Mouse (Mus musculus): ENCODE results near the gene Aff3. TPM values are rescaled to one million over a fixed set of nuclear protein-coding genes. Genes with fewer than 3 reads are reported as not detected.

Aff3 gene
- total and polyA plus RNA-seq, 2 experiments from 2014 or later = 23.1 to 55.6 TPM

GRCm38 (mm10) chr1:38467305-38468083 is 197.3 kb downstream of the Aff3 start:
- peak; percentile 40; the same call in 1 of the 2 replicates for ATAC-seq

GRCm38 (mm10) chr1:38456719-38457269 is 208.0 kb downstream of the Aff3 start:
- Histone ChIP-seq H3K27ac (no peak overlapping the region), H3K4me3 (ENCODE audit: low read length) (no peak overlapping the region), H3K4me1 (ENCODE audit: insufficient read depth, low read length) (peaks cover 9% of the 10 kb centered on the region; the same call in 1 of the 2 replicates), H3K9ac (replicated peaks; ENCODE audit: low read length) (no peak overlapping the region), H3K27me3 (ENCODE audit: insufficient read depth, low read length) (no peaks in the 10 kb centered on the region), H3K4me2 (ENCODE audit: low read depth, low read length) (no peak overlapping the region), H3K9me3 (ENCODE audit: low read length) (no peaks in the 10 kb centered on the region), H3K36me3 (ENCODE audit: insufficient read depth, low read length) (no peaks in the 10 kb centered on the region)
- WGBS = 42% methylated on average over 7 of the region's 7 CpGs
- ATAC-seq = peak; percentile 40; the same call in 1 of the 2 replicates
- TF ChIP-seq CTCF (IDR thresholded peaks at IDR 0.05; ENCODE audit: low read depth) = no peak
- no peak for DNase-seq (ENCODE audit: low spot score)

More at GRCm38 (mm10) chr1:38467305-38468083, 197.3 kb downstream of the Aff3 start:
- no peak overlapping the region for H3K4me2 ChIP-seq (ENCODE audit: low read depth, low read length)
- no peak overlapping the region for H3K4me3 ChIP-seq (ENCODE audit: low read length)
- no peaks in the 10 kb centered on the region for H3K9me3 ChIP-seq (ENCODE audit: low read length)
- DNase-seq (ENCODE audit: low spot score) = no peak
- no peak overlapping the region for H3K27ac ChIP-seq
- H3K27me3 ChIP-seq (ENCODE audit: insufficient read depth, low read length) = no peaks in the 10 kb centered on the region
- no peaks in the 10 kb centered on the region for H3K36me3 ChIP-seq (ENCODE audit: insufficient read depth, low read length)
- no peak overlapping the region for H3K9ac ChIP-seq (replicated peaks; ENCODE audit: low read length)
- H3K4me1 ChIP-seq (ENCODE audit: insufficient read depth, low read length) = no peaks in the 10 kb centered on the region
- 48% methylated on average over 7 of the region's 7 CpGs for WGBS
- no peak for TF ChIP-seq CTCF (IDR thresholded peaks at IDR 0.05; ENCODE audit: low read depth)

GRCm38 (mm10) chr1:38454921-38455320 is 209.8 kb downstream of the Aff3 start:
- TF ChIP-seq CTCF (IDR thresholded peaks at IDR 0.05; ENCODE audit: low read depth) = no peak
- H3K9me3 ChIP-seq (ENCODE audit: low read length) = no peaks in the 10 kb centered on the region
- WGBS = 93% methylated on average over 8 of the region's 8 CpGs
- H3K27me3 ChIP-seq (ENCODE audit: insufficient read depth, low read length) = no peaks in the 10 kb centered on the region
- H3K4me1 ChIP-seq (ENCODE audit: insufficient read depth, low read length) = peaks cover 21% of the 10 kb centered on the region
- no peak for ATAC-seq
- no peak overlapping the region for H3K4me3 ChIP-seq (ENCODE audit: low read length)
- no peaks in the 10 kb centered on the region for H3K36me3 ChIP-seq (ENCODE audit: insufficient read depth, low read length)
- no peak overlapping the region for H3K9ac ChIP-seq (replicated peaks; ENCODE audit: low read length)
- no peak overlapping the region for H3K4me2 ChIP-seq (ENCODE audit: low read depth, low read length)
- no peak overlapping the region for H3K27ac ChIP-seq
- no peak for DNase-seq (ENCODE audit: low spot score)

GRCm38 (mm10) chr1:38451367-38451766 is 213.4 kb downstream of the Aff3 start:
- 76% methylated on average over 6 of the region's 6 CpGs for WGBS
- Histone ChIP-seq H3K9ac (replicated peaks; ENCODE audit: low read length) (no peak overlapping the region), H3K36me3 (ENCODE audit: insufficient read depth, low read length) (no peaks in the 10 kb centered on the region), H3K4me2 (ENCODE audit: low read depth, low read length) (no peak overlapping the region), H3K27me3 (ENCODE audit: insufficient read depth, low read length) (no peaks in the 10 kb centered on the region), H3K4me1 (ENCODE audit: insufficient read depth, low read length) (peaks cover 21% of the 10 kb centered on the region), H3K9me3 (ENCODE audit: low read length) (no peaks in the 10 kb centered on the region), H3K4me3 (ENCODE audit: low read length) (no peak overlapping the region), H3K27ac (peak overlapping the region; percentile 11)
- no peak for TF ChIP-seq CTCF (IDR thresholded peaks at IDR 0.05; ENCODE audit: low read depth)
- DNase-seq (ENCODE audit: low spot score) (no peak), ATAC-seq (no peak)

- Histone ChIP-seq H3K4me2 (ENCODE audit: low read depth, low read length) (no peak overlapping the region), H3K9ac (replicated peaks; ENCODE audit: low read length) (no peak overlapping the region), H3K27ac (peak overlapping the region; percentile 76; the same call in 1 of the 2 replicates), H3K9me3 (ENCODE audit: low read length) (no peaks in the 10 kb centered on the region), H3K4me1 (ENCODE audit: insufficient read depth, low read length) (peaks cover 25% of the 10 kb centered on the region), H3K36me3 (ENCODE audit: insufficient read depth, low read length) (no peaks in the 10 kb centered on the region), H3K4me3 (ENCODE audit: low read length) (no peak overlapping the region), H3K27me3 (ENCODE audit: insufficient read depth, low read length) (no peaks in the 10 kb centered on the region)
- DNase-seq (ENCODE audit: low spot score) (peak; percentile 92), ATAC-seq (peak; percentile 97)
- WGBS = 33% methylated on average over 12 of the region's 12 CpGs
- no peak; the same call in 1 of the 2 replicates for TF ChIP-seq CTCF (IDR thresholded peaks at IDR 0.05; ENCODE audit: low read depth)
Observed at GRCm38 (mm10) chr1:38450677-38451076, 214.1 kb downstream of the Aff3 start.

- 60% methylated on average over 7 of the region's 7 CpGs for WGBS
- DNase-seq (ENCODE audit: low spot score) (peak; percentile 20), ATAC-seq (no peak)
- Histone ChIP-seq H3K27me3 (ENCODE audit: insufficient read depth, low read length) (no peaks in the 10 kb centered on the region), H3K4me1 (ENCODE audit: insufficient read depth, low read length) (peaks cover 23% of the 10 kb centered on the region), H3K4me3 (ENCODE audit: low read length) (no peak overlapping the region), H3K27ac (peak overlapping the region; percentile 76; the same call in 1 of the 2 replicates), H3K9me3 (ENCODE audit: low read length) (no peaks in the 10 kb centered on the region), H3K4me2 (ENCODE audit: low read depth, low read length) (no peak overlapping the region), H3K9ac (replicated peaks; ENCODE audit: low read length) (no peak overlapping the region), H3K36me3 (ENCODE audit: insufficient read depth, low read length) (no peaks in the 10 kb centered on the region)
- no peak for TF ChIP-seq CTCF (IDR thresholded peaks at IDR 0.05; ENCODE audit: low read depth)
Observed at GRCm38 (mm10) chr1:38449816-38450478, 214.8 kb downstream of the Aff3 start.

All from hindbrain, postnatal 0 days (tissue).